Mouse (Mus musculus) fibroblast of lung, adult 2 months (primary cell): ENCODE measurements around the gene Zfp54.
A peak's percentile ranks its signal among the peaks of the same experiment; 100 is the strongest.
"Not testable (repeated sequence)": the region's sequence is repeated elsewhere in the genome, so short reads cannot be mapped to it uniquely, and the experiment has no call there.

Source experiments
- DNase-seq: peaks from one replicate; pipeline ENCODE4 v3.0.0-alpha.2; 2011; ENCODE audit warnings: low read depth

Zfp54 gene

GRCm38 (mm10) chr17:21422664-21423599 is at the start of gene Zfp54:
TSS of gene Zfp54 (plus strand) at chr17:21423227.
- DNase-seq: peak; percentile 57

- no peak for DNase-seq
Observed at GRCm38 (mm10) chr17:21375311-21375710, 47.7 kb upstream of the Zfp54 start.

GRCm38 (mm10) chr17:21383391-21384056 is 39.5 kb upstream of the Zfp54 start, which contains the start of gene Zfp677:
TSS of gene Zfp677 (plus strand) at chr17:21383748.
- peak; percentile 65 for DNase-seq

DNA sequence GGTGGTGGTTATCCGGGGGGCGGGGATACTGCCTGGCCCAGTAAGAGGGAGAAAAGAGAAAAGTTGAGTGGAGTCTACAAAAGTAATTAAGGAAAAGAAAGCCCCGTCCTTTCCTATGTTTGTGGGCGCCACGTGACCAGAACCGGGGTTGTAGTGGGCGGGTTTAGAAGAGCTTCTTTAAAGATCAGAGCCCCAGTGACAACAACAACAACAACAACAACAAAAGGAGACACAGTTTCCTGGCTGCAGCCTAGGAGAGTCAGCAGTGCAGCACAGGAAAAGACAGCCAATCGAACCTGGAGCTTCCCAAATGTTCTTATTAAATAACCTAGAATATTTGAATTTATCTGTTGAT is 39.0 kb upstream of the Zfp54 start:
- DNase-seq: no peak

- DNase-seq: peak; percentile 26
Observed at GRCm38 (mm10) chr17:21438806-21439400, 15.9 kb downstream of the Zfp54 start.

DNA sequence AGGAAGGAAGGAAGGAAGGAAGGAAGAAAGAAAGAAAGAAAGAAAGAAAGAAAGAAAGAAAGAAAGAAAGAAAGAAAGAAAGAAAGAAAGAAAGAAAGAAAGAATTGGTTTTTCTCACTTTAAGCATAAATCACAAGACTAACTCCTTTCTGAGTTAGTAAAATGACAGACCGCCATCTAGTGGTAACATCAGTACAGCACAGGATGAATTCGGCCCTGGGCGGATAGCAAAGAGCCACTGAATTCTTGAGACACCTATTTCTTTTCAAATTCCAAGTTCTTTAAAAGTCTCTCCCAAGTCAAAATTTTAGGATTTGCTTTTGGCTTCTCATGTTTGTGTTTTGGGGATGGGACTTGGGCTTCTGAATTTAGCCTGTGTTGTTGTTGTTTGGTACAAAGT is 26.6 kb downstream of the Zfp54 start:
- peak; percentile 65 for DNase-seq

DNA sequence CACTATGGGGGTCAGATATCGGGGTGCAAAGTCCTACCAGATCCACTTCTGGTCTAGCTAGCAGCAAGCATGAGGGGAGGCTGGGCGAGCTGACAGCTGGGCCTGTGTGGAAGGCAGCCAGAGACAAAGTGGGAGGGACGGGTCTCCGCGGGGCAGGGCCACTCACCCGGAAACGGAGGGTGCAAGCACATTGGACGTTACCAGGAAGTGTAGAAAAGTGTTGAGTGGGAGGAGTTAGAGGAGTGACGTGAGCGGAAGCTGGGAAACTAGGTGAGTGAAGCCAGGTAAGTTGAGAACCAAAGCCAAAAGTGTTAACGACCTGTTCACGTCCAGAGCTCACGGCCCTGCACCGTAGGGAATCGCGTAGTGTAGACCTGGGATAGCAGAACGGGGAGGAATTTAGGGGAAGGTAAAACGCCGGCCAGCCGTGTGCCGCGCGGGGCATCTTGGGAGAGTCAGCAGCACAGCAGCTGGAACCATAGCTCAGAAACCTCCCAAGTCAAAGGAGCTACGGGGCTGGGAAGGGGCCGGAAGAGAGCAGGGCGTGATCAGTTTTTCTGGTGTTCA is 27.2 kb downstream of the Zfp54 start, which contains the start of gene Zfp51:
TSS of gene Zfp51 (plus strand) at position 237 of the 567 bp plus-strand sequence.
- peak; percentile 82 for DNase-seq

GRCm38 (mm10) chr17:21463550-21463949 is 40.5 kb downstream of the Zfp54 start:
- DNase-seq: no peak

DNA sequence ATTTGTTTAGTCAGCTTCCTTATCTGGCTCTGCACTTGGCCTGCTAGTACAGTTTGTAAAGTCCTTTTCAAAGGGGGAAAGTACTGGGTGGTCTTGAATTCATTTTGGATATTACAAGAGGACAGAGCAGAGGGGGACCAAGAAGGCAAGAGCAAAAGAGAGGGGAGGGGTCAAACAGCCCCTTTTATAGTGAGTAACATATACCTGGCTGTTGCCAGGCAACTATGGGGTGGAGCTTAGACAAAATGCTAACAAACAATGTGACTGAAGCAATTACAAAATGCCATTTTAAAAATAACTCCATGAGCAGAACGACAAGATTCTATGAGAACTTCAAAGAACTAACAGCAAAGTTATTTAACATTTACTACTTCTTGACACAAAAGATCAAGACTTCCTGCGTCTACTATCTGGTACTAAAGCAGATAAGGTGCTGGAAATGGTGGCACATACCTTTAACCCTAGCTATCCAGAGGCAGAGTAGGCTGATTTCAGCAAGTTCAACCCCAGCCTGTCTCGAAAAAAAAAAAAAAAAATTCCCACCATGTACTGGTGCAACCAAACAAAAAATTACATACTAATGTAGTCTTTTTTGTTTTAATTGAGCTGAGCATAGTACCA is 49.1 kb downstream of the Zfp54 start:
- no peak for DNase-seq

DNA sequence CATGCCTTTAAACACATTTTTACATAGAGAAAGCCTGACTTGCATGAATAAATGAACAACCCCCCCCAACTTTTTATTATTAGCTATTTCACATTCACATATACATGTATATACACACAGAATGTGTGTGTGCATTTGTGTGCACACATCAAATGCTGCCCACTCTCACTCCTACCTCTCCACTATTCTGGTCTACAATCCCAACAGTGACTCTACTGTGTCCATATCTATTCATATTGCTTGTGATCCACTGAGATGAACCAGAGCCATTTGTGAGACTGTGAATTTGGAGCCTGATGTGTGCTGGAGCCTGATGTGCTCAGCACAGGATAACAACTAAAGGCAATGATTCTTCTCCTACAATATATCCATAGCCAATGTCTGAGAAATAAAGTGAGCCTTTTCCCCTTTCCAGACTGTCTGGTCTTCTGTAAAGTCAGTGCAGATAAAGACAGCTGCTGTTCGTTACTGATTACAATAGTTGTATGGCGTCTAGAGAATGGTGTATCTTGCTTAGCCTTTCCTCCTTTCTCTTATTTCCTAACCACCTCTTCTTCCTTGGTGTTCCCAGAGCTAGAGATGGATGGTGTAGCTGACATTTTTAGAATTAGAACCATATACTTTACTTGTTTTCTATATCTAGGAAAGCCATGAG is 49.8 kb downstream of the Zfp54 start:
- DNase-seq: no peak

DNA sequence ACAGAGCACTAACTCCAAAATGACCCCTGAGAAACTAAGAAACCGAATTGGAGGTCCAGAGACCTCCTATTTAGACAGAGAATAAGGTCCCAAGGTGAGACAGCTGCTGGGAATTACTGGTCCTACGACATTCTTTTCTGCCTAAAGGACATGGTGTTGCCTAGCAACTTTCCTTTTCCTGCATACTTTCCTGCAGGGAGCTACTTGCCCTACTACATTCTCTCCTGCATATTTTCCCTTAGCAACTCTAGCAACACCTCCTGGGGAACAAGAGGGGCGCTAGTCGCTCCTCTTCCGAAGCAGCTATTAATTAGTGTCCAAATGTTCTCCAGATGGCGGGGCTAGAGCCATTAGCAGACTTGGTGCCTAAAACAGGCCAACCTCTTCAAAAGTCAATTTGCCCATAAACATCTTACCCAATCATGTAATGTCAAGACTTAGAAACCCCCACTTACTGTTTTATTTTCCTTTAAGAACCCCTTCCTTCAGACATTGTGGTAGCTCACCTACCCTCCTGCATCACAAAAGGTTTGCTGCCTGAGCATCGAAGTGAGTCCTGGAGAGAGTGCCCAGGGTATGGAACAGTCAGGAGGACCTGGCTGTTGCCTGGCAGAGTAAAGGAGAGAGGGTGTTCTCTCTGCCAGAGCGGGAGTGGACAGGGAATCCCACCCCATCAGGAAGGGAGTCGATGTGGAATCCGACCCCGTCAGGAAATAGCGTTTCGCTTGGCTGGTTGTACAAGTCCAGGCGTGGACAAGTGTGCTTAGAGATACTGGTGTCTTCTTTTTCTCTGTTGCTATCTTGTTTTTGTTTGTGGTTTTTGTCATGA is 50.5 kb downstream of the Zfp54 start:
- no peak for DNase-seq

- not testable (repeated sequence) for DNase-seq
Observed at GRCm38 (mm10) chr17:21474729-21475128, 51.7 kb downstream of the Zfp54 start.

GRCm38 (mm10) chr17:21475290-21475689 is 52.3 kb downstream of the Zfp54 start:
- DNase-seq: not testable (repeated sequence)

GRCm38 (mm10) chr17:21476351-21476750 is 53.3 kb downstream of the Zfp54 start:
- DNase-seq: not testable (repeated sequence)

DNA sequence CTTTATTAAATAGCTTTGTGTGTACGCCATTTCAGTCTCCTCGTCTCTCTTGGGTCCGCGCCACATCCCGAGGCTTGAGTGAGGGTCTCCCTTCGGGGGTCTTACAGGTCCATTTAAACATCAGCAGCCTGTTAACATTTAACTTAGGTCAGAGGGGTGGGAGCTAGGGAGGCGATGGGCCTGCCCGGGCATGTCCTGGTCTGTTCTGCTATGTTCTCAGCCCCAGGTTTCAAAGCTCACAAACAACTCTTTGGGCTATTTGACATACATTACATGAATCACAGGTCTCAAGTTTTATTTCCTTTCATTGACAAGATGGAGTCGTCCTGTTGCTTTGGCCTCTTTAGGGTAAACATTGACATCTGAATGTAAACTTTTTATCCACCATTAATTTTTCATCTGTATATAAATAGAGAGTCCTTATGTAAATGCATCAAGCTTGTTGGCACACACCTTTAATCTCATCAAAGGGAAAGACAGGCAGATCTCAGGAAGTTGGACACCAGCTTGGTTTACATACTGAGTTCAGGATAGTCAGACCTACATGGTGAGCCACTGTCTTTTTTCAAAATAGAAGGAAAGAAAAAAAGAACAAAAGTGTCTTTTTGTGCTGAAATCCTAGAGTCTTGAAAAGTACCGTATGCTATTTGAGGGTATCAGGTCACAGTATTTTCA is 55.2 kb downstream of the Zfp54 start:
- not testable (repeated sequence) for DNase-seq
